ENCODE assay signal across 8 mouse cellular contexts in the genomic region with DNA sequence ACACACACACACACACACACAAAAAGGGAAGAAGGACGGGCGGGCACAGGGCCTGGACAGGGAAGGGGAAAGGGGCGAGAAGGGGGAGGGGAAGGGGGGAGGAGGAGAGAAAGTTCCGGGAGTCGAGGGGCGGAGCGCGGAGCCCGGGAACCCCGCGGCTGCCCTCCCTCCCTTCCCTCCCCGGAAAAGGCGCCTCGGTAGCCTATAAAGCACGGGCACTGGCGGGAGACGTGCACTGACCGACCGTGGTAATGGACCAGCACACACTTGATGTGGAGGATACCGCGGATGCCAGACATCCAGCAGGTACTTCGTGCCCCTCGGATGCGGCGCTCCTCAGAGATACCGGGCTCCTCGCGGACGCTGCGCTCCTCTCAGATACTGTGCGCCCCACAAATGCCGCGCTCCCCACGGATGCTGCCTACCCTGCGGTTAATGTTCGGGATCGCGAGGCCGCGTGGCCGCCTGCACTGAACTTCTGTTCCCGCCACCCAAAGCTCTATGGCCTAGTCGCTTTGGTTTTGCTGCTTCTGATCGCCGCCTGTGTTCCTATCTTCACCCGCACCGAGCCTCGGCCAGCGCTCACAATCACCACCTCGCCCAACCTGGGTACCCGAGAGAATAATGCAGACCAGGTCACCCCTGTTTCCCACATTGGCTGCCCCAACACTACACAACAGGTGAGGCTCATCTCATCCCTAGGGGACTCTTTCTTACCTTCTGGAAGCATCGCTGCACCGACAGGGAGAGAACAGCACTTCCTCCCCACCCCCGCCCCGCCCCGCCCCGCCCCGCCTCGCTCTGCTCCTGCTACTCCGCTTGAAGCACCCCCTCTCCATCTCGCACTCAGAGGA. TPM values are rescaled to one million over a fixed set of nuclear protein-coding genes. Genes with fewer than 3 reads are reported as not detected.
DNase-seq lines count a peak whose midpoint lies in the region; ATAC-seq lines count a peak whose summit lies in the region.

A gene (plus strand): TSS at position 145 of the 854 bp plus-strand sequence.

- H3K4me2 ChIP-seq in kidney, embryonic 16.5 days (replicated peaks; ENCODE audit: low read depth, low read length) = peak within 1 kb of the TSS; percentile 89

- no peaks in the 10 kb centered on the region for H3K9me3 ChIP-seq in kidney, embryonic 16.5 days (ENCODE audit: low read length)

- DNase-seq in adrenal gland, postnatal 10 days = peak; percentile 41
- no peak for DNase-seq in adrenal gland, adult 8-10 months
- peak; percentile 6 to 15 for DNase-seq in CD8-positive naive resting alpha-beta T cell, adult 2 months (ENCODE audit: low read depth in 2 of 2, low spot score in 2 of 2)
- peak; percentile 59 for DNase-seq in cerebellum, adult 9-11 months
- DNase-seq in gastrocnemius, postnatal 25 days = peak; percentile 35
- peak; percentile 28 for DNase-seq in lung, postnatal 36 days
- DNase-seq in spleen, postnatal 36 days (ENCODE audit: low spot score in 2 of 2) = peak; percentile 6 to 14

- no peaks in the 10 kb centered on the region for H3K27me3 ChIP-seq in kidney, embryonic 16.5 days (ENCODE audit: insufficient read depth, low read length)

- 0% methylated on average over 56 of the region's 61 CpGs for WGBS in kidney, embryonic 16.5 days

- H3K27ac ChIP-seq in kidney, embryonic 16.5 days (ENCODE audit: low read length) = peak within 1 kb of the TSS; percentile 71

- H3K9ac ChIP-seq in kidney, embryonic 16.5 days (replicated peaks; ENCODE audit: low read length) = peak within 1 kb of the TSS; percentile 78

- no peaks in the 10 kb centered on the region for H3K36me3 ChIP-seq in kidney, embryonic 16.5 days (ENCODE audit: insufficient read depth, low read length)

- ATAC-seq in kidney, embryonic 16.5 days (ENCODE audit: low FRiP score, low TSS enrichment) = peak; percentile 84

- peaks cover 21% of the 10 kb centered on the region for H3K4me1 ChIP-seq in kidney, embryonic 16.5 days (ENCODE audit: insufficient read depth, low read length)

- peak within 1 kb of the TSS; percentile 73 for H3K4me3 ChIP-seq in kidney, embryonic 16.5 days (ENCODE audit: low read length)

RNA-seq across cellular contexts. Expression of the gene that starts here (rescaled TPM):
- under 1 TPM; 0.30 to 0.48 TPM for total RNA-seq in adrenal gland, postnatal 10 days (2021)
- under 1 TPM in 3 of 4 experiments, not detected in 1; 0.21 to 0.30 (median 0.26) TPM for total RNA-seq in adrenal gland, adult 8-10 months (2022)
- total RNA-seq in gastrocnemius, postnatal 25 days (2021) = under 1 TPM; 0.27 to 0.41 TPM
- 9.9 and 11.7 TPM in 2 replicates for polyA plus RNA-seq in kidney, embryonic 16.5 days (2015; fragmentation: Nextera tagmentation; extraction: Ambion mirVana)

Comparison
In these comparisons a context has a peak if more than half of its experiments do, and no peak if none do; other contexts are left out.
1. Peak in DNase-seq in adrenal gland, postnatal 10 days; RNA of the gene not detected or under 1 TPM.
2. Peak in DNase-seq in gastrocnemius, postnatal 25 days; RNA of the gene not detected or under 1 TPM.